Mouse (Mus musculus) brain, embryonic 14.5 days (tissue): ENCODE data around the gene Fbxl12. TPM values are rescaled to one million over a fixed set of nuclear protein-coding genes. Genes with fewer than 3 reads are reported as not detected.
"Not testable (repeated sequence)": the region's sequence is repeated elsewhere in the genome, so short reads cannot be mapped to it uniquely, and the experiment has no call there.

Experiments
- DNase-seq: peaks from one replicate; pipeline ENCODE4 v3.0.0-alpha.2; 2011; ENCODE audit warnings: low read depth
- CTCF ChIP-seq: fragments of 200-500 bp; IDR thresholded peaks from 2 replicates; pipeline ENCODE4 v1.5.1; 2012; ENCODE audit warnings: inconsistent platforms, mild to moderate bottlenecking, moderate library complexity, borderline replicate concordance; ENCODE audit not compliant: insufficient read depth, insufficient read length; ENCODE audit errors: extremely low read depth
- POLR2A ChIP-seq: fragments of 200-500 bp; IDR thresholded peaks from 2 replicates; pipeline ENCODE4 v1.6.1; 2012; ENCODE audit warnings: mild to moderate bottlenecking, inconsistent platforms, borderline replicate concordance; ENCODE audit not compliant: poor library complexity, insufficient read depth, insufficient read length, severe bottlenecking; ENCODE audit errors: extremely low read depth
- polyA plus RNA-seq: library from polyadenylated mRNA; depleted of rRNA; stranded (reverse); fragments of >200 nt; gene quantifications from 2 replicates; pipeline ENCODE4 v1.2.3, GENCODE M21; 2012; rRNA removed

Fbxl12 gene
- 34.7 and 40.0 TPM in 2 replicates for polyA plus RNA-seq

DNA sequence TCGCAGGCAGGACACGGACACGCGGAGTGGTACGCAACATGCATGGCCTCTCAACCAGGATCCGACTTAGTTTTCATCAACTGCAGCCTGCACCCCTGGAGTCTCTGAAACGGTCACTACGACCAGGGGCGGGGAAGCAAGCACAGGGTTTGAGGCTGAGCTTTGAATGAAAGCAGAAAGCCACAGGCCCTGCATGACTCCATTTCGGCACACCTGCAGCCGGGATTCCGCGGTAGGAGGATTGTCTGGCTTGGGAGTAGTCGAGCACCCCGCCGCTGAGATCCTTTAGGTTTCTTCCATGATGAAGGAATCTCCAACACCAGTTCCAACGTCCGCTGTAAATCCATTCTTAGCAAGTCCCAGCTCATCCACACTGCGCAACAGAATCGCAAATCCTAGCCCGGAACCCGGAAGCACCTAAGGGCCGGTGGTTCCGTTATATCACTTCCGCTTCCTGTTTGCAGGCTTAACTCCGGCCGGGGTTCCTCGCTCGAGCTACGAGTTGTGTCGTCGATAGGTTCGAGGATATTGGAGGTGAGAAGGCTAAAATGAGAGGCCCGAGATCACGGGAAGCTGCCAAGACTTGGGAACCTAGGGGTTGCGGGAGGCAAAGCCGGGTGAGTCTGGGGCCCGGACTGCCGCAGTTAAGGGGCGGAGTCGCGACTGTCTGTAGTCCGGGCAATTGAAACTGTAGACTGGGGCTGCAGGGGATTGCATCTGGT lies at the start of gene Fbxl12:
Gene Fbxl12, minus strand, starts transcription at position 408 of the 722 bp plus-strand sequence.
- peak; percentile 27; the same call in 1 of the 2 replicates for TF ChIP-seq POLR2A
- no peak for TF ChIP-seq CTCF
- peak; percentile 94 for DNase-seq

- TF ChIP-seq POLR2A, result no peak
- no peak for TF ChIP-seq CTCF
- DNase-seq, result no peak
These were observed 48.3 kb upstream of the Fbxl12 start for GRCm38 (mm10) chr9:20692863-20693262.

- DNase-seq, result not testable (repeated sequence)
These were observed 45.9 kb upstream of the Fbxl12 start for GRCm38 (mm10) chr9:20690449-20690848.

DNA sequence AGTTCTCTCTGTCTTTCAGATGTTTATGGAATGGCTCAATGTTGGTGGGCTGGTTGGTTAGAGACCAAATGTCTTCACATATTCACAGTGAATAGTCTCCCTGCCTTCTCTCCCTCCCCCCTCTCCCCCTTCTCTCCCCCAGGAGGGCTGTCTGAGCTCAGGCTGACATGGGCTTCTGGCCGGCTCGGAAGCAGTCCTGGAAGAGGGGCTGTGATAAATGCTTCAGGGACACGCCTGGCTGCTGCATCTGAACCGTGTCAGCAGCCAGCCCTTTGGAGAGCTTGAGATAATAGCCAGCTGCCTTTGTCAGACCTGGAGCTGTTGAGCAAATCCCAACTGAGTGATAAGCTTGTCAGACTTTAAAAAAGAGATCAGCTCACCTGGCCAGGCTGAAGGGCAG lies 45.3 kb upstream of the Fbxl12 start:
- DNase-seq, result peak; percentile 47
- TF ChIP-seq CTCF (no peak), POLR2A (no peak)

- no peak for DNase-seq
- no peak for TF ChIP-seq CTCF
- no peak for TF ChIP-seq POLR2A
These were observed 44.8 kb upstream of the Fbxl12 start for GRCm38 (mm10) chr9:20689403-20689802.

- no peak for DNase-seq
These were observed 40.7 kb upstream of the Fbxl12 start for GRCm38 (mm10) chr9:20685081-20685861.

DNA sequence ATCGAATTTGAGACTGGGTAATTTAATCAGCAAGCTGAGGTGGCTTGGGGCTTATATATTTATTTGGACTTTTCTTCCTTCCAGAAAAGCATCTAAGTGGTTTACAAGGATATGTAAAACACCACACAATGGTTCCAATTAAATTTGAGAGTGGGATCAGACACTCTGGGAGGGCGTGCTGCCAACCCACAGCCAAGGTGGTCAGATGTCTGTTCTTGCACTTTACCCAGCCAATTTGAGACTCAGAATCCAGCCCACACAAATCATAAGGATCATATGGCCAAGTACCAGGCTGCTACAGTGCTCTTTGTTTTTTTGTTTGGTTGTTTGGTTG lies 37.8 kb upstream of the Fbxl12 start:
- TF ChIP-seq CTCF, result no peak
- TF ChIP-seq POLR2A, result no peak
- peak; percentile 83 for DNase-seq

More at GRCm38 (mm10) chr9:20685081-20685861, 40.7 kb upstream of the Fbxl12 start:
- no peak for TF ChIP-seq CTCF
- no peak for TF ChIP-seq POLR2A

DNA sequence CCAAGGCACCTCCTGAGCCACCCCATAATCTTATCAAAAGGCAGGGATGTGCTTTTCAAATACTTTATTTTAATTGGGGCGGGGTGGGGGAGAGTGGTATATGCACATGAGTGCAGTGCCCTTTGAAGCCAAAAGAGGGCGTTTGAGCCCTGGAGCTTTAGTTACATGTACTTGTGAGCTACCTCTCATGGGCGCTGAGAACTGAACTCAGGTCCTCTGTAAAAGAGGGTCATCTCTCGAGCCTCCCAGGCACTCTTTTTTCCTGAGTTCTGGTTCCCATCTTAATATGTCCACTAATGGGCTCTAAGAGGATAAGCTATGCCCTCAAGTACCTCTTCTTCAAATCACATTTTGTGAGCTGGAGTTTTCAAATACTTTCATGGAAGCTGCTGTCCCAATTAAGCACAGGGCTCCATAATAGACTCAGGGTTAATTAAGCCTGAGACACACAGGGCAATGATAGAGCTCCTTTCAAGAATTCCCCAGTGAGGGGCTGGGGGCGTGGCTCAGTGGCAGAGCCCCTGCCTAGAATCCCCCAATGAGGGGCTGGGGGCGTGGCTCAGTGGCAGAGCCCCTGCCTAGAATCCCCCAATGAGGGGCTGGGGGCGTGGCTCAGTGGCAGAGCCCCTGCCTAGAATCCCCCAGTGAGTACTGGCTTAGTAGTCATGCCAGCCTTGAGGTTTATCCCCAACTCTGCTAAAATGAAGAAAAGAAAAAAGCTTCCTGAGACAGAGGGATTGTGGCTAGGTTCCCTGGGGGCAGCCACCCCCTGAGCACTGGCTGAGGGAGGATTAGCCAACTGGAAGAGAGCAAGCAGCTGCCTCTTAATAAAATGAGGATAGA lies 37.2 kb upstream of the Fbxl12 start:
- DNase-seq, result peak; percentile 90
- TF ChIP-seq POLR2A (no peak), CTCF (no peak)

DNA sequence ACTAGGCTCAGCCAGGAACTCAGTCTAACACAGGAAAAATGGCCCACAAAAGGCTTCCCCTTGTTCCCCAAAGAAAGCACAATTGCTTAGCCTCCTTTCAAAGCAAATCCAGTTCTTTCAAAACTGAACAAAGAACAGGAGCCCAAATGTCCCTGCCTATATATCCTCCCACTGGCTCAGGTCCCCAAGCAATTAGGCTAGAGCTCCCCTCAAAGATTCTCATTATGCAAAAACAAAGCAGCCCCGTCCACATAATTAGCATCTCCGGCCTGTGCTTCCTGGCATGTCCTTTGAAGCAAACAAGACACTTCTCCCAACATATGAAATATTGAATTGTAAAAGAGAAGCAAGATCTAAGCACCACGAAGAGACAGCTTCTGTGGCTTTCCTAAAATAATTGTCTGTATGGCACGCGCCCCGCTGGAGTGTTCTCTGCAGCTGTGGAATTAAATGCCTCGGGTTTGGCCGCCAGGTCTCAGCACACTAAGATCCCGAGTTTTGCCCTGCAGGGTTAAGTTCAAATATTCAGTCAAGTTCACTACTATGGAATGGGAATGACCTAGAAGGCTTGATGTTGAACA lies 35.9 kb upstream of the Fbxl12 start:
- peak; percentile 86 for DNase-seq
- TF ChIP-seq POLR2A (no peak), CTCF (no peak)

DNA sequence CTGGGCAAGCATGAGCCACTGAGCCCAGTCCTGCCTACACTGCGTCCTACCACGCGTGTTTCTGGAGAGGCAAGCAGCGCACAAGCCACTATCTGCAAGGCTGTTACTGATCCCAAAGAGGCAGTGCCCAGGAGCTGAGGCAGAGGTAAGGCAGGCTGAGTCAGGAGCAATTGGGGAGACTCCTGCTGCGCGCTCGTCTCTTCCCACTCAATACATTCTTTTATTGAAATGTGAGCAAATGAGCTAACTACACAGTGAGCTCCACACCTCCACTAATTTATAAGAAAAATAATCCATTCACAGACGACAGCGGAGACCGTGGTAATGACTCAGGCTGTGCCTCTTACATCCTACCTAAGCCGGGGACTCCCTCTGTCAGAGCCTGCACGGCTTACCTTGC lies 33.3 kb upstream of the Fbxl12 start:
- TF ChIP-seq POLR2A, result no peak
- TF ChIP-seq CTCF, result no peak
- DNase-seq, result no peak

DNA sequence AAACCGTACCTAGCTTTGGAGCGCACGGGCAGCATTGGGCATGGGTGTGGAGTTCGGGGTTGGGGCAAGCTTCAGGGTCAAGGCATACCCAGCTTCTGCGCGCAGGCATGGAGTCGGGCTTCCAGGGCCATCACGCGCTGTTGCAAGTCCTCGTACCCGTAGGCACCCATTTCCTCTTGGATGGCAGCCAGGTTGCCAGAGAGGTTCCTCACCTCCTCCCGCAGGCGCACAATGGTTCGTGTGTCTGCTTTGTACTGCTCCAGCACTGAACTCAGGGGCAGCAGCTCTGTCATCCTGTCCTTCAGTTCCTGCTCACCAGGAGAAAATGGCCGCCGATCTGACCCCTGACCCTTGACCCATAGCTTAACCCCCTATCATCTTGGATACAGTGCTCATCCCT lies 27.5 kb upstream of the Fbxl12 start:
- TF ChIP-seq POLR2A, result no peak
- no peak for TF ChIP-seq CTCF
- DNase-seq, result no peak
